Mouse (Mus musculus) layer of hippocampus, adult 8-10 months (tissue): ENCODE data around the gene Usp18. TPM values are rescaled to one million over a fixed set of nuclear protein-coding genes. Genes with fewer than 3 reads are reported as not detected.

ENCODE experiments used
- DNase-seq, 2 experiments: peaks; one replicate each; pipeline ENCODE4 v3.0.0; 2022; ENCODE audit warnings: low spot score in 2 of 2
- total RNA-seq, 4 experiments: library from RNA; stranded (reverse); gene quantifications; 2 replicates each; pipeline ENCODE4 v1.2.4; 2022

Gene Usp18
- total RNA-seq, result 1 to 10 TPM in 2 of 4 experiments, under 1 TPM in 1, not detected in 1; 0.50 to 3.1 (median 2.8) TPM

- peak; percentile 27 to 38 for DNase-seq
These were observed at the start of gene Usp18 for GRCm38 (mm10) chr6:121245127-121246036. TSS of gene Usp18 (plus strand) at chr6:121245906.

GRCm38 (mm10) chr6:121197807-121198365, 47.8 kb upstream of the Usp18 start:
- DNase-seq, result no peak

- DNase-seq, result no peak
These were observed 45.2 kb upstream of the Usp18 start for GRCm38 (mm10) chr6:121200458-121200857.

GRCm38 (mm10) chr6:121202026-121202425, 43.7 kb upstream of the Usp18 start:
- no peak for DNase-seq

- no peak for DNase-seq
These were observed 39.2 kb upstream of the Usp18 start for GRCm38 (mm10) chr6:121206481-121206880.

- DNase-seq, result no peak
These were observed 36.1 kb upstream of the Usp18 start for GRCm38 (mm10) chr6:121209584-121209983.

- DNase-seq, result peak; percentile 43 to 62
These were observed 35.4 kb upstream of the Usp18 start, which contains the start of gene Tuba8 for GRCm38 (mm10) chr6:121210149-121210925. TSS of gene Tuba8 (plus strand) at chr6:121210696.

GRCm38 (mm10) chr6:121210926-121211289, 34.8 kb upstream of the Usp18 start:
- no peak for DNase-seq

- no peak for DNase-seq
These were observed 34.0 kb upstream of the Usp18 start for GRCm38 (mm10) chr6:121211743-121212142.

- no peak for DNase-seq
These were observed 32.7 kb upstream of the Usp18 start for GRCm38 (mm10) chr6:121212988-121213387.

GRCm38 (mm10) chr6:121214221-121214620, 31.5 kb upstream of the Usp18 start:
- no peak for DNase-seq

GRCm38 (mm10) chr6:121214667-121215330, 30.9 kb upstream of the Usp18 start:
- DNase-seq, result no peak

GRCm38 (mm10) chr6:121215336-121215735, 30.4 kb upstream of the Usp18 start:
- no peak for DNase-seq

GRCm38 (mm10) chr6:121215896-121216295, 29.8 kb upstream of the Usp18 start:
- DNase-seq, result no peak

- no peak for DNase-seq
These were observed 29.0 kb upstream of the Usp18 start for GRCm38 (mm10) chr6:121216589-121217255.

- DNase-seq, result no peak
These were observed 27.7 kb upstream of the Usp18 start for GRCm38 (mm10) chr6:121218002-121218401.

- DNase-seq, result no peak
These were observed 26.3 kb upstream of the Usp18 start for GRCm38 (mm10) chr6:121219406-121219805.

GRCm38 (mm10) chr6:121220181-121220580, 25.5 kb upstream of the Usp18 start:
- DNase-seq, result no peak

GRCm38 (mm10) chr6:121221876-121222597, 23.7 kb upstream of the Usp18 start:
- DNase-seq, result no peak

- DNase-seq, result no peak
These were observed 22.7 kb upstream of the Usp18 start for GRCm38 (mm10) chr6:121223001-121223400.
